Mouse (Mus musculus) brain, adult 2 months (tissue): ENCODE results near the gene Fancg.

Source experiments
- DNase-seq: peaks from one replicate; pipeline ENCODE4 v3.0.0; 2011; ENCODE audit warnings: low read depth, low spot score

Gene Fancg

GRCm38 (mm10) chr4:43010161-43011038 is at the start of gene Fancg:
Gene Fancg (minus strand): TSS chr4:43010506.
- peak; percentile 92 for DNase-seq

GRCm38 (mm10) chr4:43059697-43060096 is 49.4 kb upstream of the Fancg start:
- DNase-seq = no peak

- DNase-seq = peak; percentile 95
These were observed 48.7 kb upstream of the Fancg start, which contains the start of gene Unc13b for GRCm38 (mm10) chr4:43058753-43059654. Gene Unc13b (plus strand): TSS chr4:43058953.

- no peak for DNase-seq
These were observed 48.1 kb upstream of the Fancg start for GRCm38 (mm10) chr4:43058392-43058752.

- DNase-seq = no peak
These were observed 47.3 kb upstream of the Fancg start for GRCm38 (mm10) chr4:43057654-43058053.

GRCm38 (mm10) chr4:43052627-43053026 is 42.3 kb upstream of the Fancg start:
- DNase-seq = peak; percentile 82

- DNase-seq = peak; percentile 93
These were observed 36.9 kb upstream of the Fancg start for GRCm38 (mm10) chr4:43047231-43047630.

GRCm38 (mm10) chr4:43046607-43047006 is 36.3 kb upstream of the Fancg start:
- no peak for DNase-seq

- peak; percentile 96 for DNase-seq
These were observed 35.5 kb upstream of the Fancg start, which contains the start of gene Fam214b for GRCm38 (mm10) chr4:43045659-43046302. Gene Fam214b (minus strand): TSS chr4:43046220.

- DNase-seq = no peak
These were observed 35.0 kb upstream of the Fancg start for GRCm38 (mm10) chr4:43045285-43045658.

- DNase-seq = no peak
These were observed 34.4 kb upstream of the Fancg start for GRCm38 (mm10) chr4:43044673-43045072.

GRCm38 (mm10) chr4:43043644-43044357 is 33.5 kb upstream of the Fancg start:
- DNase-seq = peak; percentile 75

- DNase-seq = peak; percentile 48
These were observed 30.7 kb upstream of the Fancg start for GRCm38 (mm10) chr4:43040881-43041547.

- DNase-seq = peak; percentile 99
These were observed 29.8 kb upstream of the Fancg start for GRCm38 (mm10) chr4:43040114-43040572.

- no peak for DNase-seq
These were observed 29.3 kb upstream of the Fancg start for GRCm38 (mm10) chr4:43039609-43040008.

- peak; percentile 87 for DNase-seq
These were observed 28.5 kb upstream of the Fancg start for GRCm38 (mm10) chr4:43038567-43039495.

- no peak for DNase-seq
These were observed 27.7 kb upstream of the Fancg start for GRCm38 (mm10) chr4:43037860-43038566.

- DNase-seq = no peak
These were observed 26.1 kb upstream of the Fancg start for GRCm38 (mm10) chr4:43036356-43036755.

GRCm38 (mm10) chr4:43035851-43036250 is 25.5 kb upstream of the Fancg start:
- DNase-seq = no peak
